Mouse (Mus musculus) cerebellum, postnatal 14 days (tissue): ENCODE results near the gene 1700042G07Rik.

Source experiments
- DNase-seq, 2 experiments: peaks; one replicate each; pipeline ENCODE4 v3.0.0; 2021; ENCODE audit warnings: mixed read lengths in 2 of 2

Gene 1700042G07Rik

DNA sequence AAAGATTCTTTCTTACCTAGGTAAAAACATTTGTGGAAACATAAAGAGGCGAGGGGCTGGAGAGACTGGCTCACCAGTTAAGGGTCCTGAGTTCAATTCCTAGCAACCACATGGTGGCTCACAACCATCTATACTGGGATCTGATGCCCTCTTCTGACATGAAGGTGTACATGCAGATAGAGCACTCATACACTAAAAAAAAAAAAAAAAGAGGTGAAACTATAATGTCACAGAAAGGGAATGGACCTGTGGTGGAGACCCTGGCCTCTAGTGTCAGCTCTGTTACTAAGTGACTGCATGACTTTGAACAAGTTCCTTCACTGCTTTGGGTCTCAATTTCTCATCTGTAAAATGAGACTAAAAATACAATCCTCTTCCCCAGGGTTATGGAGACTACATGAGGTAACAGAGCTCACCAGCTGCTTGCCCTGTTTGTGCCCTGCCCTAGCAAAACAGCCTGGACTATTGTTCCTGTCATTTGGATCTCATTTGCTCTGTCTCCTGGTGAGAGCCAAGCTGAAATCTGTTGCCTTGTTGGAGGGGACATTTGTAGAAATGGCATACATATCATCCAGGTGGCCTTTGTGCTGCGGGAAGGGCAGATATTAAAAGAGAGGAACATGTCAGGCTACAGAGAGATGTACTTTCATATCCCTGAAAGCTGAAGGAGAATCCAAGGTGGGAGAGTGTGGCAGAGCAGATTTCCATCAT lies 42.9 kb downstream of the 1700042G07Rik start:
- peak; percentile 46 to 65 for DNase-seq

DNA sequence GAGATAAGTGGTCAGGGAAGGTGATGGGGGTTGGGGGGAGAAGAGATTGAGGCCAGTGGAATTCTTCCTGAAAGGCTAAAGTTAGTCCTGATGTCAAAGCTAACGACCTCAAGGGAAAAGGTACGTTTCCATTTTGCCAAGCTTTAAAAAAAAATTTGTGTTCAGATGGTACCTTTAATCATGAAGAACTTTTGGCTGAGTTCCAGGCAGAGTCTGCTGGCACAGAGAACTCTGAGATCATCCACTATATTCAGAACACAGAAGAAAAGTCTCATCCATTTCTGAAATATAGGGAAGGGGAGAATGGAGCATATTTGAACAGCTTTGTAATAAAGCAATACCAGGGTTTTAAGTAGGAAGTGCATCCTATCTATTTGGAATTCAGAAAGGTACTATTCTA lies 43.9 kb downstream of the 1700042G07Rik start:
- peak; percentile 82 to 84 for DNase-seq

DNA sequence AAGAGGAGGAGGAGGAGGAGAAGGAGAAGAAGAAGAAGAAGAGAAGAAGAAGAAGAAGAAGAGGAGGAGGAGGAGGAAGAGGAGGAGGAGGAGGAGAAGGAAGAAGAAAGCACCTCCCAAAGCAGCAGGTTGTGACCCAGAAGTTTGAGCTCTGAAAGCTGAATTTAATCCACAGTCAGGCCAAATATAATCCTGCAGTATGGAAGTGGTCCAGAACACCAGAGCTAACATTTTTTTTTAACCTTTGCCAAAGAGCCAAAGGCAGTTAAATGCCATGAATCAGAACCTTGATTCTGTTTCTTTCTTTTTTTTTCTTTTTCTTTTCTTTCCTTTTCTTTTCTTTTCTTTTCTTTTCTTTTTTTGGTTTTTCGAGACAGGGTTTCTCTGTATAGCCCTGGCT lies 44.5 kb downstream of the 1700042G07Rik start:
- DNase-seq, result peak in 1 of 2 experiments; percentile 24

DNA sequence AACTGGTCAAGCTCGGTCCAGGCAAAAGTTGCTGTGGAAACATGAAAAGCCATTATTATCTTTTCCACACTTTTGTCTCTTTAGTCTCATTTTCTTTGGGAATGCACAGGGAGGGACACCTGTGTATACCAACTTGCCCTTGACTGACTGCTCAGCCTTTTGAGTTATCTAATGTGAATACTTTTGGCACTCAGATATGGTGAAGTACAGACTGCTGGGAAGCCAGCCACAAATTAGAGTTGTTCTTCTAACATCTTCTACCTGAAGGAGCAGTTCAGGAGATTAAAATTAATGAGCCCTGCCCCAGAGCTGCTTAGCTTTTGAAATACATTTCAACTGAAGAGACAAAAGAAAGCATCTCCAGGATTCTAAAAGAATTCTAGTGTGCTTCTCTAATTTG lies 45.9 kb downstream of the 1700042G07Rik start:
- DNase-seq, result peak in 1 of 2 experiments; percentile 20

DNA sequence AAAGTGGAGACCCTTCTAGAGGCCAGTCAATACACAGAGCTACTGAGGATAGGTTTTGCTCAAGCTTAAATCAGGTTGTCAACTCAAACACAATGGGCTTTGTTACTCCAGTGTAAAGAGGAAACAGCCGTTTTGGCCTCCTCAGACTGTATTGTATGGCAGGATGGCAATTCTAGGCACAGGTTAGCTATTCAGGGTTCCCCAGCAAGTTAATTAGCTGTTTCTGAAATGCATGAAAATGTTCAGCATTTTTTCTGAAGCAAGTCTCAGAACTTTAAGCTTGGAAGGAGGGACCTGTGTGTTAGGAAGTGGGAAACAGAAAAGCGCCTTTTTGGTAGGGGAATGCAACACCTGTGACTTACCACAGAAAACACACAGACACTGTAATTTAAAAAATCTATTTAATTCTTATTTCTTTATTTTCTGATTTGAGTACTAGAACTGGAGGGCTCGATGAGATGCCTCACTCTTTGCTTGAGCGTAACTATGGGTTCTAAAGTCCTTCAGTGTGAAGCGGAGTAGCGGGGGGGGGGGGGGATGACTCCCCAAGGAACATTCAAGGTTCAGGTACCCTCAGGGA lies 47.0 kb downstream of the 1700042G07Rik start:
- DNase-seq, result peak in 1 of 2 experiments; percentile 33

DNA sequence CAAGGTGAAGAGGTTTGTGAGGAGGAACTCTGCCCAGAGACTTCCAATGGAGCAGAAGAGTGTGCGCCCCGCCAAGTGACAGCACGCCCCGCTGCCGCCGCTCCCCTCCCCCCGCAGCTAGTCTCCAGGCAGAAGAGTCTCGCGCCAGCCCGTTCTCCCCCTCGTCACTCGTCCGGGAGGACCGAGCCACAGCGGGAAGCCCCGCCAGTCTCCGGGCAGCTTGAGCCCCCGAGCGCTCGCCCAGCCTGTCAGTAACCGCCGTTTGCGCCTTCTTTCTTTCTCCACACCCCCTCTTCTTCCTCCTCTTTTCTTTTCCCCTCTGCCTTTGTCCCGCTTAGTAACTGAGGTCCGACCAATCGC lies 47.6 kb downstream of the 1700042G07Rik start:
- DNase-seq, result peak; percentile 93

DNA sequence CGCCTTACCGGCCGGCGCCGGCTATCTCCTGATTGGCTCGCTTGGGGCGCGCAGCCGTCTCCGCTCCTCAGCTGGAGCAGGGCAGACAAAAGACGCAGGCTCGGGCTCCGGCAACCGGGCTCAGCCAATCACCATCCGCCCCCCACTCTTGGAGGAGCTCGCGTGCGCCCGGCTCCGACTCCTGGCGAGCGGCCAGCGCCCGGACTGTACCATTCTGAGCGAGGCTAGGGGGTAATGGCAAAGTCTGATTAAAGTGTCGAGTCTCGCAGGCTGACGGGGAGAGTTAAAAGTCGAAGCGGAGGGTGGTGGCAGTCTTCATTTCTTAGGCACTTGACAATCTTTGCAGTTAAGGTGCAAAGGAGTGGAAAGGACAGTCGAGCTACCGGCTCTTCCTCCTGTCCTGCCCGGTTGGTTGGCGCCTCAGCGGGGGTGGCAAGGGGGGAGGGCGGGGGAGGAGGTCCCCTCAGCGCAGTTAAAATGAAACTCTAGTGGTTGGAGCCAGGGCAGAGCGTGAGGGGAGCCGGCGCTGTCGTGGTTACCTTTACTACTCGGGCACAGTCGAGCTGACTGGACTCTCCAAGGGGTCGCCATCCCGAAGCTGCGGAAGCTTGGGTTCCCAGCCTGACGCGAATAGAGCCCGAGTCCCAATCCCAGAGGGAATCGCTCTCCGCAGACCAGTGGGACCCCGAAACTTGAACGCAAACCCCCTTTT lies 48.1 kb downstream of the 1700042G07Rik start, which contains the start of gene Pik3r3:
TSS of gene Pik3r3 (plus strand) at position 479 of the 712 bp plus-strand sequence.
- peak; percentile 99 for DNase-seq

DNA sequence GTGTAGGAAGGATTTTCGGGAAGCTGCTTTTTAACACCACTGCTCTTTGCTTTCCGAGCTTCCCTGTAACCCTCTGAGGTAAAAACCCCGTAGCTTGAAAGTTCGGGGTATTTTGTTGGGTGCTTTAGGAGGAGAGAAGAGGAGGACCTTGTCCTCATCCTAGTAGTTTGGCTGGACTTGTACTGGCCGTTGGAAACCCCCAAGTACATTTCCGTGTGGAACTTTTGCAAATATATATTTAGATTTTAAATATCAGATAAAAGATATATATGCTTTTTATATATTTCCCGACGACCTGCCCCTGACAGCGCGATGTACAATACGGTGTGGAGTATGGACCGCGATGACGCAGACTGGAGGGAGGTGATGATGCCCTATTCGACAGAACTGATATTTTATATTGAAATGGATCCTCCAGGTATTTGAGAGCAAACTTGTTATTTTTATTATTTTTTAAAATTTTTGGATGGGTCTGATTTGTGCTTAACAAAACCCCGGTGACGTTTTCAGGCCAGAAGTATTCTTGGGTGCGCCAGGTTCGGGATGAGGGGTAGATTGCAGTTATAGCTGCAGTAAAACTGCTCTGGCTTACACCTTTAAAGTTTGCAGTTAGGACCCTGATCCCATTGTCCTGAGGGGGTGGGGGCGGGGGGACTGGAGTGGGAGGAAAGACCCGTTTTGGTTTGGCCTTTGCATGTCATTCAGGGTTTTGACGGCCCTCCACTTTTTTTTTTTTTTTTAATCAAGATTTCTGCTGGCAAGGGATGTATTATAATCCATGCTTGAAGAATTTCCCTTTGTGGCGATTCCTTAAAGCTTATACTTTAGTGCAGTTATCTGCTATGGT lies 49.0 kb downstream of the 1700042G07Rik start:
- DNase-seq, result peak; percentile 39 to 60

DNA sequence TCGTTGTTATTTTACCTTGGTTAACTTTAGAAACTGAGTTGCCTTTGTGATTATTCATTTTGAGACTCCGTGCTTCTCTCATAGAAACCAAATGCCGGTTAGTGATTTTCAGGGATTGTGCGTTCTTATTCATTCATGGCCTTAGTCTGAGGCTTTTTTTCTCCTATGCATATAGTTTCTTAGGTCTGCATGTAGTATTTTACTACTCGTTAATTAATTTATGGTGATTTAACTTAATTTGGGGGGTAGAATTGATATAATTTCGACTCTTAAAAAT lies 49.6 kb downstream of the 1700042G07Rik start:
- no peak for DNase-seq
